Mouse (Mus musculus) layer of hippocampus, postnatal 10 days (tissue): ENCODE data around the gene Rundc3a. TPM values are rescaled to one million over a fixed set of nuclear protein-coding genes. Genes with fewer than 3 reads are reported as not detected.

Experiments used
- DNase-seq, 2 experiments: peaks; one replicate each; pipeline ENCODE4 v3.0.0; 2021; ENCODE audit warnings: low spot score in 2 of 2
- total RNA-seq, 2 experiments: library from RNA; stranded (reverse); gene quantifications; 2 replicates each; pipeline ENCODE4 v1.2.3; 2021

The Rundc3a gene
- total RNA-seq, 2 experiments from 2014 or later = 356 to 431 TPM

DNA sequence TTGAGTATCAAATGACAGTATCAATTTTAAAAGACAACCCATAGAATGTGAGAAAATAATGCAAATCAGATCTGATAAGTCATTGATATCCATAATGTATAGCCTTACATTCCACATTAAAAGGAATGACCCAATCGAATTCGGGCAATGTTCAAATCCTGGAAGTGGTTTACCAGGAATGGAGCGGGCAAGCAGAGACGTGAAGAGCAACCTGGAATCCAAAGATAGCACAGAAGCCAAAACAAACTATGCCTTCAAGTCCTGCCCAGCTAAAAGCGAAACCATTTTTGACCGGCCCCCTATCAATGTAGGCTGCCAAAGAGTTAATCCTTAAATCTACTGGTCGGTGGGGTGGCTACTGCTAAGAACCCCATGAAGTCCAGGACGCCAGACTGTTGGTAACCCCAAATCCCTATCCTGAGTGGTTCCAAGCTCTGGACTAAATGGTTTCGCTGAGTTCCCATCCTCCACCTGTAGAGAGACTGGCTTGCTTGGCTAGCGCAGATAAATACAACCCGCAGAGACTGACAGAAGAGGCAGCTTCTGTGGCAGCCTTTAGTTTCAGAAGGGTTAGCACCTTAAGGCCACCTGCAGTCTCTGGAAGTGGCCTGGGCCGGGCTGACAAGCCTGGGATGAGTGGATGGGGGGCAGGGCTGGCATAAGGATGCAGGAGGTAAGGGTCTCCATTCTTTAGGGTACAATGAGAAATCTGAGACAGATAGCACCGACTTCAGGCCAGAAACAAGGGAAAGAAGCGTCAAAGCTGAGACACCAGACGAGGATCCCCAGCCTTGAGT is 564 bp upstream of the Rundc3a start:
- no peak for DNase-seq

DNA sequence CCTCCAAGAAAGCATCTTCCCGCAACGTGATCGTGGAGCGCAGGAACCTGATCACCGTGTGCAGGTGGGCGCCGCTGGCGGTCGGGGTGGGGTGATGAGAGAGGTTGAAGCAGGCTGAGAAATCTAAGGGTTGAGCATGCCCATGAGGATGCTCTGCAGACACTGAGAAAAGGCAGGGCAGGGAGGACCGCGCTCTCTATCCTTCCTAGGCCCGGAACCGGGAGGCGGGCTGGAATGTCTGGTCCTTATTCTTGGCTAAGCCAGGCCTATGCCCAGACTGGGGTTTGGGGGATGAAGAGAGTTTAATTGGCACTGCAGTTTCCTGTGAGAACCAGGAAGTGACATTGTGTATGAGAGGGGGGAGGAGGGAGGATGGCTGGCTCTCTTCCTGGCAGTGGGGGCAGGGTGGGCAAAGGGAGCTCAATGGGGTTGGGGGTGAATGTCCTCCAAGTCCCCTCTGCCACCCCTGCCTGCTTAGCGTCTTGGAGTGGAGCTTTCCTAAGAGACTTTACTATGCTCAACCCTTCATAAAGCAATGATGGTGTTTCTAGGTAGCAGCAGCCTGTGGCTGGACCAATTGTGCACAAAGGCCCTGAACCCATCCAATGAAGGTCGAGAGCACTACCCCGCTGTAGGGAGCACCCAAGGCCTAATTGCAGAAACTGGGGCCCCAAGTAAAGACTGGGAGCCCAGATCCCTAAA is 667 bp downstream of the Rundc3a start:
- peak; percentile 59 to 74 for DNase-seq

GRCm38 (mm10) chr11:102394421-102395124 is 1.4 kb downstream of the Rundc3a start:
- DNase-seq = peak; percentile 18 to 28

- DNase-seq = peak; percentile 19 to 28
Measured at GRCm38 (mm10) chr11:102395250-102395649, 2.0 kb downstream of the Rundc3a start.

DNA sequence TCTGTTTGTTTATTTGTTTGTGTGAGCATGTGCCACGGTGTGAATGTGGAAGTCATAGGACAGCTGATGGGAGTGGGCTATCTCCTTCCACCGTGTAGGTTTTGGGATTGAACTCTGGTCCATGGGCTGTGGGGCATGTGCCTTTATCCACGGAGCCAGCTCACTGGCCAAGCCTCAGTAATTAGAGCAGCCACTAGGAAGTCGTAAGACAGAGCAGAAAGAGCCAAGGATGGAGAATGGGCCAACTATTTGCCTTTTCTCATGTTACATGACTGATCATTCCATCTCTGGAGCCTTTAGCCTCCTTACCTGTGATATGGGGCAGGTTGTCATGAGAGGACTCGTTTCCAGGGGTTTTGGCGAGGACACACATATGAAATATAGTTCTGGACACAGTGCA is 3.1 kb downstream of the Rundc3a start:
- no peak for DNase-seq

DNA sequence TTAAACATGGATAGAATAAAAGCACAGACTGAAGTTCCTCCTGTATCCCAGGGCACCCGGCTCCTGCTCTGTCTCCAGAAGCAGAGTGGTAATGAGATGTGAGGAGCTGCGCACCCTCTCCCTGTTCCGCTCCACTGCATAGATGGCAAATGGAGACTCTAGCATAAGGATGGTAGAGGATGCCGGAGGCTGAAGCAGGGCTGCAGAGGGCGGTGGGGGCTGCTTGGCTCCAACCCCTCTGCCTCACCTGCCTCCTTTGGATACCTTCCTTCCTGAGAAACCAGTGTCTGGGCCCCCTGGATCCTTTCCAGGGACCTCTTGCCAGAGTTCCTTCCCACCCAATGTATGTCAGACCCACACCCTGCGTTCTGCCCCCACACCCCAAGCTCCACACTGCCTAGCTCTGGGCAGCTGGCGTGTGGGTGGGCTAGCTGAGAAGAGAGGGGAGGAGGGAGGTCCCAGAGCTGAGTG is 3.5 kb downstream of the Rundc3a start:
- DNase-seq = peak; percentile 10 to 33

- peak; percentile 52 to 53 for DNase-seq
Measured at GRCm38 (mm10) chr11:102398007-102398825, 5.0 kb downstream of the Rundc3a start.

GRCm38 (mm10) chr11:102399107-102399506 is 5.9 kb downstream of the Rundc3a start:
- peak in 1 of 2 experiments; percentile 12 for DNase-seq

GRCm38 (mm10) chr11:102399610-102400072 is 6.4 kb downstream of the Rundc3a start:
- DNase-seq = peak; percentile 9 to 26

DNA sequence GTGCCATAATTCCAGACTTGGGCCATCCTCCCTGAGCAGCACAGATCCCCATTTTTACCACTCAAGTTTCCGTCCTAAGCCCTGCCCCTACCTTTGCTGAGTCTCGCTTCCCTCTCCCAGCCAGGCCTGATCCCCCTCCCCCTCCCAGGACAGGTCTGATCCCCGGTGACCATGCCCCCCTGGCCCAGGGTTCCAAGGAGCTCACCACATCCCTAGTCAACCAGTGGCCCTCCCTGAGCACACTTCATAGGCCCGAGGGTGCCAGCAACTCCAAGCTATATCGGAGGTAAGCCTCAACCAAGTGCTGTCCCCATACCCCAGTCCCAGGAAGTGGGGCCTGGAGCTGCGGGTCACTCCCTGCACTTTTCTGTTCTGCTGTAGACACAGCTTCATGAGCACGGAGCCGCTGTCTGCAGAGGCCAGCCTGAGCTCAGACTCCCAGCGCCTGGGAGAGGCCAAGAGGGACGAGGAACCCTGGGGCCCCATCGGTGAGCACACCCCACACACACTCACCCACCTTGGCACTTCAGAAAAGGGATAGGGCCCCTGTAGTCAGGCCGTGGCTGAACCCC is 7.4 kb downstream of the Rundc3a start:
- peak in 1 of 2 experiments; percentile 17 for DNase-seq

GRCm38 (mm10) chr11:102401898-102402500 is 8.8 kb downstream of the Rundc3a start:
- DNase-seq = peak; percentile 19 to 20

DNA sequence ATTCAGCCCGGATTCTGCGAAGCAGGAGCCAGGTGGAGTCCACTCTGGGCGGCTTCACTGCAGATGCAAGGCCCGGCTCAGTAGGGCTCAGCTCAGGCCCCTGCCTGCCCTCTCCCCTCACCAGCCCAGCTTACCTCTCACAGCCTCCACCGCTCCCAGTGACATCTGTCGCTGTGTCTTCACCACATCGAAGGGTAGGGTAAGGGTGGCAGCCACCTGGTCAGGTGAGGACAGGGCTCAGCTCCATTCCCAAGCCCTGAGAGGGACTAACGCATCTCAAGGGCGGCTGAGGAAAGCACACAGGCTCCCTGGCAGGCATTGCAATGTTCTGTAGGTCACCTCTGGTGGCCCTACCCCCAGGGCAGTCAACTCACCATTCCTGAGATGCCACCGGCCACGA is 10.5 kb downstream of the Rundc3a start:
- DNase-seq = peak in 1 of 2 experiments; percentile 10

- DNase-seq = peak in 1 of 2 experiments; percentile 12
Measured at GRCm38 (mm10) chr11:102404161-102405010, 11.2 kb downstream of the Rundc3a start.

GRCm38 (mm10) chr11:102405544-102406285 is 12.5 kb downstream of the Rundc3a start:
- DNase-seq = peak in 1 of 2 experiments; percentile 13

DNA sequence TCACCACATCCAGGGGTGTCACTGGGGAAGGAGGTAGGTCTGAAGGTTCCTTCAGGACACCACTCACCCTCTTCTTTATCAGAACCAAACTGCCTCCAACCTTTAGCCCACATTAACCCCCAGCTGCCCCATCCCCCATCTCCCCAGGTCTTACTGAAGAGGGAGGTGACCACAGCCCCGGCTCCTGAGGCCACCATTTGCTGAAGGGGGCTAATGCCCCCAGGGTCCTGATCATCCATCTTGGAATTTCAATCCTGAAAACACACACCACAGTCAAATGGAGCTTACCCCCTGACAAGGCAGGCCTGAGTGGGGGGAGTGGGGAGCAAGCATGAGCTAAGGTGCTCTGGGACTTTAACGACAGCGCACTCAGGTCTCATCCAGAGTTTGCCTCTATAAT is 13.2 kb downstream of the Rundc3a start:
- DNase-seq = peak; percentile 10 to 14

DNA sequence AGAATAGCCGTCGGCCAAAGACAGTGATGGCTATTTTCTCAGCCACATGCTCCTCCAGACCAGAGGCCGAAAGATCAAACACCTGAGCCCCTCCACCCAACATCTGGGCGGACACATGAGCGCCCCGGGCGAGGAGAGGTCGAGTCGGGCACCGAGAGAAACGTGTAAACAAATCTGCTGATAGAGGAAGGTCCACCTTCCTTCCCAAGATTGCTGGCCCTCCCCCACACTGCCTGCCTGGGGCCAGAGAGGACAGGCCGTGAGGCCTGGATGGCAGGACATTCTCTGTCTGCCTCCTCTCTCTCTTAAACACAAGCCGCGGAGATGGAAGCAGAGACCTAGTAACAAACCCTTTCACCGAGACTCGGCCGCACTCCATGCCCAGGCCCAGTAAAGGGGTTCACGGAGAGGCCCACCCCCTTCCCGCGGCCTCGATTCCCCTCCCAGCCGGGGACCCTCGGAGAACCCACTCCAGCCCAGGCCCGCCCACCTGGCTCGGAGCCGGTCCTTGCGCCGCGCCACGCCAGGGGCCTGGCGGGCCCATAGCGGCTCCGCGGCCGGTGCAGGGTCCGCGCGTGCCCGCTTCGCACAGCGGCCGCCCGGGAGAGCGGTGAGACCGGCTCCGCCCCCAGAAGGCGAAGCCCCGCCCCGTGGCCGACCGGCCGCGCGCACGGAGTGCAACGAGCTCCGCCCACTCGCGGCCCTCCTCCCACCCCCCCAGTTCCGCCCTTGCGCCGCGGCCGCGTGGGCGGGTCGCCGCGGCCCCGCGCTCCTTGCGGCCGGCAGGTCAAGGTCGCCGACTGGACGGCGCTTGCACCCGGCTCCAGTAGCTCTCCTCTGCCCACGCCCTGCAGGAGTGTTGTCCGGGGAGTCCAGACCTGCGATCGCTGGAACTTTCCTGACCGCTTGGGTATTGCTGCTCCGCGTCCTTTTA is 14.0 kb downstream of the Rundc3a start:
- DNase-seq = peak; percentile 87 to 94

- no peak for DNase-seq
Measured at GRCm38 (mm10) chr11:102407834-102408215, 14.6 kb downstream of the Rundc3a start, which contains the start of gene Slc25a39. Gene Slc25a39, minus strand, starts transcription at chr11:102407946.
